Mouse (Mus musculus): ENCODE data around the gene Spry1. TPM values are rescaled to one million over a fixed set of nuclear protein-coding genes. Genes with fewer than 3 reads are reported as not detected.
"Not testable (repeated sequence)": the region's sequence is repeated elsewhere in the genome, so short reads cannot be mapped to it uniquely, and the experiment has no call there.

The Spry1 gene
- polyA plus RNA-seq (2014; fragmentation: Nextera tagmentation; extraction: Ambion mirVana): 18.4 and 18.5 TPM in 2 replicates

- Histone ChIP-seq H3K4me3 (ENCODE audit: low read depth, low read length) (peak within 1 kb of the TSS; percentile 90), H3K27ac (ENCODE audit: low read depth) (peak within 1 kb of the TSS; percentile 88)
- peak; percentile 100 for DNase-seq (ENCODE audit: low spot score)
Observed at GRCm38 (mm10) chr3:37639690-37640089, at the start of gene Spry1. Gene Spry1 (plus strand): TSS chr3:37639947.

GRCm38 (mm10) chr3:37595721-37596120 lies 44.0 kb upstream of the Spry1 start:
- DNase-seq (ENCODE audit: low spot score) (no peak), ATAC-seq (replicated peaks; ENCODE audit: low FRiP score, low TSS enrichment, low read depth) (no peak)
- Histone ChIP-seq H3K4me2 (ENCODE audit: low read length) (no peak overlapping the region), H3K36me3 (ENCODE audit: control insufficient read depth, insufficient read depth, low read length) (no peaks in the 10 kb centered on the region), H3K27me3 (replicated peaks; ENCODE audit: control insufficient read depth, insufficient read depth, low read length) (no peaks in the 10 kb centered on the region), H3K4me3 (ENCODE audit: low read depth, low read length) (no peak overlapping the region), H3K9ac (ENCODE audit: low read length) (no peak overlapping the region), H3K4me1 (replicated peaks; ENCODE audit: control insufficient read depth, insufficient read depth, low read length) (no peaks in the 10 kb centered on the region), H3K9me3 (ENCODE audit: control insufficient read depth, low read length) (no peaks in the 10 kb centered on the region), H3K27ac (ENCODE audit: low read depth) (no peak overlapping the region)
- 69% methylated on average over 10 of the region's 10 CpGs for WGBS

More at GRCm38 (mm10) chr3:37639690-37640089, at the start of gene Spry1:
- Histone ChIP-seq H3K4me1 (replicated peaks; ENCODE audit: control insufficient read depth, insufficient read depth, low read length) (peaks cover 25% of the 10 kb centered on the region), H3K4me2 (ENCODE audit: low read length) (peak within 1 kb of the TSS; percentile 54), H3K27me3 (replicated peaks; ENCODE audit: control insufficient read depth, insufficient read depth, low read length) (no peaks in the 10 kb centered on the region), H3K9me3 (ENCODE audit: control insufficient read depth, low read length) (no peaks in the 10 kb centered on the region), H3K36me3 (ENCODE audit: control insufficient read depth, insufficient read depth, low read length) (peaks cover 21% of the 10 kb centered on the region), H3K9ac (ENCODE audit: low read length) (peak within 1 kb of the TSS; percentile 96)
- WGBS: under 1% methylated on average over 38 of the region's 38 CpGs
- ATAC-seq (replicated peaks; ENCODE audit: low FRiP score, low TSS enrichment, low read depth): peak; percentile 88

- Histone ChIP-seq H3K9me3 (ENCODE audit: control insufficient read depth, low read length) (no peaks in the 10 kb centered on the region), H3K9ac (ENCODE audit: low read length) (no peak overlapping the region), H3K4me2 (ENCODE audit: low read length) (no peak overlapping the region), H3K4me3 (ENCODE audit: low read depth, low read length) (no peak overlapping the region), H3K27me3 (replicated peaks; ENCODE audit: control insufficient read depth, insufficient read depth, low read length) (no peaks in the 10 kb centered on the region), H3K4me1 (replicated peaks; ENCODE audit: control insufficient read depth, insufficient read depth, low read length) (no peaks in the 10 kb centered on the region), H3K27ac (ENCODE audit: low read depth) (no peak overlapping the region), H3K36me3 (ENCODE audit: control insufficient read depth, insufficient read depth, low read length) (no peaks in the 10 kb centered on the region)
- WGBS: 55% methylated on average over 6 of the region's 6 CpGs
- DNase-seq (ENCODE audit: low spot score): no peak
- ATAC-seq (replicated peaks; ENCODE audit: low FRiP score, low TSS enrichment, low read depth): no peak
Observed at GRCm38 (mm10) chr3:37596519-37596918, 43.2 kb upstream of the Spry1 start.

- DNase-seq (ENCODE audit: low spot score) (no peak), ATAC-seq (replicated peaks; ENCODE audit: low FRiP score, low TSS enrichment, low read depth) (no peak)
- 54% methylated on average over 5 of the region's 5 CpGs for WGBS
- Histone ChIP-seq H3K9ac (ENCODE audit: low read length) (no peak overlapping the region), H3K27ac (ENCODE audit: low read depth) (no peak overlapping the region), H3K4me3 (ENCODE audit: low read depth, low read length) (no peak overlapping the region), H3K36me3 (ENCODE audit: control insufficient read depth, insufficient read depth, low read length) (no peaks in the 10 kb centered on the region), H3K4me1 (replicated peaks; ENCODE audit: control insufficient read depth, insufficient read depth, low read length) (no peaks in the 10 kb centered on the region), H3K9me3 (ENCODE audit: control insufficient read depth, low read length) (no peaks in the 10 kb centered on the region), H3K4me2 (ENCODE audit: low read length) (no peak overlapping the region), H3K27me3 (replicated peaks; ENCODE audit: control insufficient read depth, insufficient read depth, low read length) (no peaks in the 10 kb centered on the region)
Observed at GRCm38 (mm10) chr3:37597200-37597599, 42.5 kb upstream of the Spry1 start.

GRCm38 (mm10) chr3:37599641-37600040 lies 40.1 kb upstream of the Spry1 start:
- WGBS: 90% methylated on average over 14 of the region's 14 CpGs
- H3K9me3 ChIP-seq (ENCODE audit: control insufficient read depth, low read length); H3K4me3 ChIP-seq (ENCODE audit: low read depth, low read length); H3K9ac ChIP-seq (ENCODE audit: low read length); H3K4me1 ChIP-seq (replicated peaks; ENCODE audit: control insufficient read depth, insufficient read depth, low read length); H3K27me3 ChIP-seq (replicated peaks; ENCODE audit: control insufficient read depth, insufficient read depth, low read length); DNase-seq (ENCODE audit: low spot score); H3K36me3 ChIP-seq (ENCODE audit: control insufficient read depth, insufficient read depth, low read length); H3K27ac ChIP-seq (ENCODE audit: low read depth); ATAC-seq (replicated peaks; ENCODE audit: low FRiP score, low TSS enrichment, low read depth); H3K4me2 ChIP-seq (ENCODE audit: low read length): not testable (repeated sequence)

- H3K27ac ChIP-seq (ENCODE audit: low read depth): no peak overlapping the region
- no peaks in the 10 kb centered on the region for H3K27me3 ChIP-seq (replicated peaks; ENCODE audit: control insufficient read depth, insufficient read depth, low read length)
- H3K9ac ChIP-seq (ENCODE audit: low read length): no peak overlapping the region
- DNase-seq (ENCODE audit: low spot score) (no peak), ATAC-seq (replicated peaks; ENCODE audit: low FRiP score, low TSS enrichment, low read depth) (no peak)
- no peaks in the 10 kb centered on the region for H3K36me3 ChIP-seq (ENCODE audit: control insufficient read depth, insufficient read depth, low read length)
- WGBS: 96% methylated on average over 9 of the region's 9 CpGs
- H3K4me2 ChIP-seq (ENCODE audit: low read length): no peak overlapping the region
- no peak overlapping the region for H3K4me3 ChIP-seq (ENCODE audit: low read depth, low read length)
- H3K4me1 ChIP-seq (replicated peaks; ENCODE audit: control insufficient read depth, insufficient read depth, low read length): no peaks in the 10 kb centered on the region
- H3K9me3 ChIP-seq (ENCODE audit: control insufficient read depth, low read length): peaks cover 4% of the 10 kb centered on the region; the same call in 1 of the 2 replicates
Observed at GRCm38 (mm10) chr3:37602356-37602755, 37.4 kb upstream of the Spry1 start.

- Histone ChIP-seq H3K9ac (ENCODE audit: low read length) (no peak overlapping the region), H3K4me2 (ENCODE audit: low read length) (no peak overlapping the region), H3K27me3 (replicated peaks; ENCODE audit: control insufficient read depth, insufficient read depth, low read length) (no peaks in the 10 kb centered on the region), H3K36me3 (ENCODE audit: control insufficient read depth, insufficient read depth, low read length) (no peaks in the 10 kb centered on the region), H3K9me3 (ENCODE audit: control insufficient read depth, low read length) (peaks cover 4% of the 10 kb centered on the region; the same call in 1 of the 2 replicates), H3K27ac (ENCODE audit: low read depth) (no peak overlapping the region), H3K4me1 (replicated peaks; ENCODE audit: control insufficient read depth, insufficient read depth, low read length) (no peaks in the 10 kb centered on the region), H3K4me3 (ENCODE audit: low read depth, low read length) (no peak overlapping the region)
- ATAC-seq (replicated peaks; ENCODE audit: low FRiP score, low TSS enrichment, low read depth) (no peak), DNase-seq (ENCODE audit: low spot score) (no peak)
- 85% methylated on average over 7 of the region's 7 CpGs for WGBS
Observed at GRCm38 (mm10) chr3:37602890-37603289, 36.9 kb upstream of the Spry1 start.

- Histone ChIP-seq H3K36me3 (ENCODE audit: control insufficient read depth, insufficient read depth, low read length) (no peaks in the 10 kb centered on the region), H3K4me2 (ENCODE audit: low read length) (no peak overlapping the region), H3K4me1 (replicated peaks; ENCODE audit: control insufficient read depth, insufficient read depth, low read length) (no peaks in the 10 kb centered on the region), H3K4me3 (ENCODE audit: low read depth, low read length) (no peak overlapping the region), H3K9ac (ENCODE audit: low read length) (no peak overlapping the region), H3K9me3 (ENCODE audit: control insufficient read depth, low read length) (peaks cover 4% of the 10 kb centered on the region; the same call in 1 of the 2 replicates), H3K27ac (ENCODE audit: low read depth) (no peak overlapping the region), H3K27me3 (replicated peaks; ENCODE audit: control insufficient read depth, insufficient read depth, low read length) (no peaks in the 10 kb centered on the region)
- DNase-seq (ENCODE audit: low spot score) (no peak), ATAC-seq (replicated peaks; ENCODE audit: low FRiP score, low TSS enrichment, low read depth) (no peak)
- 74% methylated on average over 3 of the region's 3 CpGs for WGBS
Observed at GRCm38 (mm10) chr3:37603541-37603940, 36.2 kb upstream of the Spry1 start.

Measured in intestine, embryonic 14.5 days (tissue).